Comparison of ENCODE assay signal across 21 mouse cellular contexts in the genomic region with DNA sequence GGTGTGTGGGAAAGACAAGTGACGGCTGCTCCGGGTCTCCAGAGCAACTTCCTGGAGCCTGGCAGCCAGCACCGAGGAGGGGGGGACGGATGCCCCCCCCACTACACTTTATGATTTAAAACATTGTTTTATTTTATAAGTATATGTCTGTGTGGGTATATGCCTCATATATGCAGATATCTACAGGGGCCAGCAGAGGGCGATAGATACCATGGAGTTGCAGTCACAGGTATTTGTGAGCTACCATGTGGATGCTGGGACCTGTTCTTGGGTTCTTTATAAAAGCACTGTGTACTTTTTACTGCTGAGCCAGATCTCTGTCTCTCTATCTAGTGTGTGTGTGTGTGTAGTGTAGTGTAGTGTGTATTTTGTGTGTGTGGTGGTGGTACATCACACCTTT. TPM values are rescaled to one million over a fixed set of nuclear protein-coding genes. Genes with fewer than 3 reads are reported as not detected.
A peak's percentile ranks its signal among the peaks of the same experiment; 100 is the strongest.
DNase-seq lines count a peak whose midpoint lies in the region; ATAC-seq and TF ChIP-seq lines count a peak whose summit lies in the region.
"Had no signal": no experiment of that assay in that cellular context is flagged by ENCODE, and none has a peak within 500 bp of the region (broad histone marks: within the 10 kb centered on the region; RNA-seq: fewer than 3 reads in every experiment).

No protein-coding gene starts in this region.

- no peak for DNase-seq in kidney, adult 2 months
- no peak for DNase-seq in kidney, adult 8-10 months
- DNase-seq in 416B (ENCODE audit: low read depth) = peak; percentile 41
- DNase-seq in right cerebral cortex, postnatal 10 days (ENCODE audit: low spot score in 2 of 2) = no peak
- DNase-seq in urinary bladder, postnatal 36 days (ENCODE audit: low spot score in 2 of 2) = no peak
- DNase-seq: cerebellum, postnatal 14 days; embryo, embryonic 11 days; kidney, postnatal 10 days; lung, adult 2 months had no signal

- no peaks in the 10 kb centered on the region; the same call in 1 of the 2 replicates for H3K4me1 ChIP-seq in kidney, adult 2 months (ENCODE audit: control insufficient read depth, insufficient read depth, low read length)
- peaks cover 30% of the 10 kb centered on the region for H3K4me1 ChIP-seq in E14TG2a.4 (replicated peaks; ENCODE audit: low read depth, low read length)
- H3K4me1 ChIP-seq: forebrain, embryonic 15.5 days; intestine, embryonic 15.5 days; midbrain, embryonic 15.5 days had no signal

- H3K27ac ChIP-seq in kidney, adult 2 months (ENCODE audit: insufficient read depth, low read depth, low read length) = no peak overlapping the region
- H3K27ac ChIP-seq: forebrain, embryonic 15.5 days; intestine, embryonic 15.5 days; limb, embryonic 13.5 days; midbrain, embryonic 15.5 days had no signal

- no peaks in the 10 kb centered on the region for H3K36me3 ChIP-seq in kidney, adult 2 months (ENCODE audit: control insufficient read depth, insufficient read depth, low read length)
- no peaks in the 10 kb centered on the region for H3K36me3 ChIP-seq in E14TG2a.4 (ENCODE audit: insufficient read depth, low read length)
- H3K36me3 ChIP-seq: forebrain, embryonic 15.5 days; intestine, embryonic 15.5 days; limb, embryonic 13.5 days; midbrain, embryonic 15.5 days had no signal

- 84% methylated on average over 5 of the region's 5 CpGs for WGBS in kidney, adult 2 months

- no peaks in the 10 kb centered on the region for H3K27me3 ChIP-seq in kidney, adult 2 months (replicated peaks; ENCODE audit: control insufficient read depth, insufficient read depth, low read length)
- H3K27me3 ChIP-seq in E14TG2a.4 (ENCODE audit: insufficient read depth, low read length) = peaks cover 9% of the 10 kb centered on the region
- H3K27me3 ChIP-seq: forebrain, embryonic 15.5 days; intestine, embryonic 15.5 days; limb, embryonic 13.5 days; midbrain, embryonic 15.5 days had no signal

- no peaks in the 10 kb centered on the region for H3K9me3 ChIP-seq in E14TG2a.4 (ENCODE audit: low read length)
- H3K9me3 ChIP-seq: forebrain, embryonic 15.5 days; intestine, embryonic 15.5 days; midbrain, embryonic 15.5 days had no signal

- ATAC-seq in erythroid progenitor cell, adult 5-6 weeks (replicated peaks; ENCODE audit: low FRiP score, poor library complexity, severe bottlenecking) = peak; percentile 42; the same call in 1 of the 2 replicates
- ATAC-seq: forebrain, embryonic 15.5 days; intestine, embryonic 15.5 days; midbrain, embryonic 15.5 days had no signal

- no peak overlapping the region for H3K4me3 ChIP-seq in kidney, adult 2 months (ENCODE audit: insufficient read depth, low read depth, low read length)
- no peak overlapping the region for H3K4me3 ChIP-seq in E14TG2a.4 (replicated peaks; ENCODE audit: low read length)
- H3K4me3 ChIP-seq: forebrain, embryonic 15.5 days; intestine, embryonic 15.5 days; limb, embryonic 13.5 days; midbrain, embryonic 15.5 days had no signal

- TF ChIP-seq POLR2A in kidney, adult 2 months (IDR thresholded peaks at IDR 0.05; ENCODE audit: low read depth, low read length) = no peak

- TF ChIP-seq CTCF in kidney, adult 2 months (conservative IDR thresholded peaks at IDR 0.05; ENCODE audit: insufficient read depth, insufficient read length, low read depth, low read length) = peak; percentile 16; the same call in 1 of the 2 replicates
- TF ChIP-seq CTCF in E14TG2a.4 (conservative IDR thresholded peaks at IDR 0.05; ENCODE audit: low read length) = peak; percentile 48

RNA-seq across cellular contexts. Expression of a gene that starts 20.5 kb away (rescaled TPM):
- 7.4 and 11.9 TPM in 2 replicates for polyA plus RNA-seq in kidney, adult 2 months (2012; rRNA removed)
- total RNA-seq in erythroid progenitor cell, adult 5-6 weeks (2015; ENCODE audit: low replicate concordance) = not detected in 2 replicates
- not detected in 2 replicates for total RNA-seq in erythroid progenitor cell, adult 5-6 weeks (2017; ENCODE audit: low replicate concordance)
- total RNA-seq: gastrocnemius, postnatal 4 days; megakaryocyte, adult 5-6 weeks had no signal
- polyA plus RNA-seq: forebrain, embryonic 15.5 days had no signal

RNA-seq across cellular contexts. Expression of a gene that starts 30.8 kb away (rescaled TPM):
- not detected in 2 replicates for polyA plus RNA-seq in kidney, adult 2 months (2012; rRNA removed)
- not detected in 2 replicates for total RNA-seq in erythroid progenitor cell, adult 5-6 weeks (2015; ENCODE audit: low replicate concordance)
- not detected in 2 replicates for total RNA-seq in erythroid progenitor cell, adult 5-6 weeks (2017; ENCODE audit: low replicate concordance)
- total RNA-seq: gastrocnemius, postnatal 4 days; layer of hippocampus, adult 8-10 months had no signal
- polyA plus RNA-seq: forebrain, embryonic 15.5 days; heart, embryonic 16.5 days; hindbrain, embryonic 11.5 days; intestine, embryonic 15.5 days; limb, embryonic 13.5 days; lung, adult 2 months; midbrain, embryonic 15.5 days; stomach, embryonic 14.5 days had no signal

RNA-seq across cellular contexts. Expression of a gene that starts 36.8 kb away (rescaled TPM):
- 169 and 209 TPM in 2 replicates for polyA plus RNA-seq in kidney, adult 2 months (2012; rRNA removed)
- total RNA-seq in erythroid progenitor cell, adult 5-6 weeks (2015; ENCODE audit: low replicate concordance) = 108 and 112 TPM in 2 replicates
- 29.5 and 61.6 TPM in 2 replicates for total RNA-seq in erythroid progenitor cell, adult 5-6 weeks (2017; ENCODE audit: low replicate concordance)

RNA-seq across cellular contexts. Expression of a gene that starts 45.6 kb away (rescaled TPM):
- polyA plus RNA-seq in kidney, adult 2 months (2012; rRNA removed) = 0.38 and 4.7 TPM in 2 replicates
- not detected in 2 replicates for total RNA-seq in erythroid progenitor cell, adult 5-6 weeks (2015; ENCODE audit: low replicate concordance)
- not detected in 2 replicates for total RNA-seq in erythroid progenitor cell, adult 5-6 weeks (2017; ENCODE audit: low replicate concordance)
- polyA plus RNA-seq: forebrain, embryonic 15.5 days; hindbrain, embryonic 11.5 days; intestine, embryonic 15.5 days; limb, embryonic 13.5 days; midbrain, embryonic 15.5 days had no signal

RNA-seq across cellular contexts. Expression of a gene that starts 49.0 kb away (rescaled TPM):
- 626 and 656 TPM in 2 replicates for polyA plus RNA-seq in kidney, adult 2 months (2012; rRNA removed)
- 178 and 200 TPM in 2 replicates for total RNA-seq in erythroid progenitor cell, adult 5-6 weeks (2015; ENCODE audit: low replicate concordance)
- 84.0 and 122 TPM in 2 replicates for total RNA-seq in erythroid progenitor cell, adult 5-6 weeks (2017; ENCODE audit: low replicate concordance)
